Comparison of ENCODE assay signal across 8 mouse cellular contexts in the genomic region with DNA sequence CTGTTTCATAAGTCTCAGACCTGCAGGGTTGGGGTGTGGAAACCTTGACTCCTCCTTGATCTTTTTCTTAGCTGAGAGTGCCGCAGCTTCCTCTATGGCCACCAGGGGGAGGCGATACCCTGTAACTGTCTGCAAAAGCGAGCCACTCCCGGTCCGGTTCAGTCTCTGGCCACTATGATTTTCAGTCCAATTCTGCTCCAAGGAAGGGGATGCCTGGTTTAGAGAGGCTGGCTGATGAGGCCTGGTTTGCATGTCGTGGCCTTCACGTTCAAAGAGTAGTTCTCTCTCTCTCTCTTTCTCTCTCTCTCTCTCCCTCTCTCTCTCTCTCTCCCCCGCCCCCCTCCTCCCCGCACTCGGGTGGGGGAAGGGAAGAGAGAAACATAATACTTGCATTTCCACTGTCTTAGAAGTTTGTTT.
A peak's percentile ranks its signal among the peaks of the same experiment; 100 is the strongest.
DNase-seq lines count a peak whose midpoint lies in the region; ATAC-seq lines count a peak whose summit lies in the region.

No protein-coding gene starts in this region.

- 1% methylated on average over 8 of the region's 10 CpGs for WGBS in hindbrain, embryonic 15.5 days

- H3K27ac ChIP-seq in hindbrain, embryonic 15.5 days (replicated peaks), result peak overlapping the region; percentile 69

- ATAC-seq in hindbrain, embryonic 15.5 days (ENCODE audit: low FRiP score, low read depth), result peak; percentile 82

- peak overlapping the region; percentile 73 for H3K4me2 ChIP-seq in hindbrain, embryonic 15.5 days

- peaks cover 11% of the 10 kb centered on the region for H3K4me1 ChIP-seq in hindbrain, embryonic 15.5 days (replicated peaks)

- peak overlapping the region; percentile 34; the same call in 1 of the 2 replicates for H3K9ac ChIP-seq in hindbrain, embryonic 15.5 days

- H3K27me3 ChIP-seq in hindbrain, embryonic 15.5 days, result no peaks in the 10 kb centered on the region

- no peaks in the 10 kb centered on the region for H3K9me3 ChIP-seq in hindbrain, embryonic 15.5 days

- peak; percentile 68 for DNase-seq in T-cell, adult 2 months (ENCODE audit: low spot score)
- peak; percentile 85 to 86 for DNase-seq in cerebellum, postnatal 36 days
- peak; percentile 70 to 81 for DNase-seq in frontal cortex, postnatal 36 days (ENCODE audit: low spot score in 2 of 2)
- peak; percentile 71 for DNase-seq in left cerebral cortex, adult 11 months (ENCODE audit: low spot score)
- peak; percentile 91 for DNase-seq in lung, postnatal 36 days
- DNase-seq in retina, embryonic 14.5 days (ENCODE audit: low spot score), result peak; percentile 89
- DNase-seq in thymus, postnatal 36 days, result peak; percentile 77

- peak overlapping the region; percentile 40 for H3K4me3 ChIP-seq in hindbrain, embryonic 15.5 days

- H3K36me3 ChIP-seq in hindbrain, embryonic 15.5 days, result no peaks in the 10 kb centered on the region

Comparison
In these comparisons a context has a peak if more than half of its experiments do, and no peak if none do; other contexts are left out.
1. Peak in every context shown above with its lines: DNase-seq, ATAC-seq, H3K4me3 ChIP-seq and H3K27ac ChIP-seq.